Mouse (Mus musculus) CH12.LX (cell line): ENCODE results near the gene Fyb. TPM values are rescaled to one million over a fixed set of nuclear protein-coding genes. Genes with fewer than 3 reads are reported as not detected.

Experiments
- DNase-seq: peaks from one replicate; pipeline ENCODE4 v3.0.0-alpha.2; 2013; ENCODE audit errors: extremely low read depth
- H3K27ac ChIP-seq: 2 replicates; pipeline ENCODE4 v1.5.1; 2012; ENCODE audit warnings: low read depth, mild to moderate bottlenecking, control low read depth, moderate library complexity; ENCODE audit not compliant: insufficient read depth
- H3K27me3 ChIP-seq: replicated peaks from 2 replicates; pipeline ENCODE3; 2012; ENCODE audit warnings: inconsistent platforms
- H3K36me3 ChIP-seq, 2 experiments: replicated peaks in 1 of 2; 2 replicates each; pipeline versions ENCODE3 to v1.6.1; 2012; ENCODE audit warnings: inconsistent platforms in 1 of 2, low read length in 1 of 2, mild to moderate bottlenecking in 1 of 2, mixed read lengths in 1 of 2, moderate library complexity in 1 of 2; ENCODE audit not compliant: control insufficient read depth in 1 of 2, insufficient read depth in 1 of 2
- H3K4me1 ChIP-seq, 2 experiments: 2 replicates each; pipeline ENCODE4 v1.6.1; 2012; ENCODE audit warnings: inconsistent platforms in 1 of 2, moderate library complexity in 1 of 2; ENCODE audit not compliant: insufficient read depth in 2 of 2, control insufficient read depth in 1 of 2
- H3K4me2 ChIP-seq: 2 replicates; pipeline ENCODE4 v1.6.1; 2012; ENCODE audit warnings: low read depth, mild to moderate bottlenecking, control low read depth; ENCODE audit not compliant: poor library complexity, insufficient read depth, severe bottlenecking
- H3K4me3 ChIP-seq, 3 experiments: fragments of 150-350 bp in 1 of 3; sonication (generic) in 1 of 3; replicated peaks in 1 of 3; 2 replicates each; pipeline versions ENCODE3 to v1.5.1; 2011 to 2012; ENCODE audit warnings: low read depth in 2 of 3, low read length in 2 of 3, mild to moderate bottlenecking in 2 of 3, moderate library complexity in 2 of 3, control low read depth in 1 of 3, improper control_type of control experiment in 1 of 3, inconsistent platforms in 1 of 3, mixed read lengths in 1 of 3; ENCODE audit not compliant: poor library complexity in 1 of 3
- H3K79me2 ChIP-seq: replicated peaks from 2 replicates; pipeline ENCODE4 v1.6.1; 2012; ENCODE audit warnings: mild to moderate bottlenecking, moderate library complexity; ENCODE audit not compliant: control insufficient read depth, poor library complexity, insufficient read depth, severe bottlenecking; ENCODE audit errors: extremely low read depth
- H3K9ac ChIP-seq: 2 replicates; pipeline ENCODE4 v1.6.1; 2012; ENCODE audit warnings: low read depth, mild to moderate bottlenecking, control low read depth, moderate library complexity; ENCODE audit not compliant: insufficient read depth
- H3K9me3 ChIP-seq: replicated peaks from 2 replicates; pipeline ENCODE3; 2012; ENCODE audit warnings: low read length, inconsistent platforms, mixed read lengths
- HCFC1 ChIP-seq: IDR thresholded peaks from 2 replicates; pipeline ENCODE4 v1.6.1; 2012; ENCODE audit warnings: low read depth, mild to moderate bottlenecking, inconsistent platforms, low read length, improper control_type of control experiment
- IRF4 ChIP-seq: IDR thresholded peaks from 2 replicates; pipeline ENCODE4 v1.6.1; 2014; ENCODE audit warnings: low read depth, mild to moderate bottlenecking, inconsistent platforms, low read length, improper control_type of control experiment
- MAX ChIP-seq: IDR thresholded peaks from 2 replicates; pipeline ENCODE4 v1.6.1; 2011; ENCODE audit warnings: low read length, improper control_type of control experiment
- POLR2AphosphoS2 ChIP-seq: IDR thresholded peaks from 2 replicates; pipeline ENCODE4 v1.6.1; 2011; ENCODE audit warnings: low read depth, low read length, improper control_type of control experiment
- RCOR1 ChIP-seq: conservative IDR thresholded peaks from 2 replicates; pipeline ENCODE4 v1.6.1; 2012; ENCODE audit warnings: low read depth, mild to moderate bottlenecking, inconsistent platforms, low read length, improper control_type of control experiment
- SIN3A ChIP-seq: IDR thresholded peaks from 2 replicates; pipeline ENCODE4 v1.6.1; 2012; ENCODE audit warnings: low read length, improper control_type of control experiment, inconsistent platforms
- TBP ChIP-seq: conservative IDR thresholded peaks from 2 replicates; pipeline ENCODE4 v1.6.1; 2011; ENCODE audit warnings: low read depth, low read length, improper control_type of control experiment
- TCF12 ChIP-seq: IDR thresholded peaks from 2 replicates; pipeline ENCODE4 v1.6.1; 2014; ENCODE audit warnings: low read depth, mild to moderate bottlenecking, inconsistent platforms, low read length, improper control_type of control experiment
- UBTF ChIP-seq: IDR thresholded peaks from 2 replicates; pipeline ENCODE4 v1.6.1; 2012; ENCODE audit warnings: low read depth, mild to moderate bottlenecking, inconsistent platforms, low read length, improper control_type of control experiment, moderate library complexity
- ZC3H11A ChIP-seq: IDR thresholded peaks from 2 replicates; pipeline ENCODE4 v1.6.1; 2012; ENCODE audit warnings: low read depth, mild to moderate bottlenecking, inconsistent platforms, low read length, improper control_type of control experiment
- ZKSCAN1 ChIP-seq: IDR thresholded peaks from 2 replicates; pipeline ENCODE4 v1.6.1; 2012; ENCODE audit warnings: low read depth, inconsistent platforms, low read length, improper control_type of control experiment, borderline replicate concordance
- dilution Hi-C: fragments of 300-500 bp; cut with MboI; formaldehyde crosslinking; loops from 2 replicates; pipeline ENCODE4 v1.14.3; 2020; ENCODE audit warnings: low sequenced_read_pairs; ENCODE audit not compliant: extremely low pct_unique_long_range_greater_than_20kb, extremely low pct_ligation_motif_present
- in situ Hi-C: fragments of 300-500 bp; cut with MboI; formaldehyde crosslinking; loops from 3 replicates; pipeline ENCODE4 v1.14.3; 2019; ENCODE audit warnings: low sequenced_read_pairs, low pct_ligation_motif_present, low pct_unique_long_range_greater_than_20kb, mixed read lengths
- polyA plus RNA-seq: library from polyadenylated mRNA; unstranded; fragments of >175 nt; gene quantifications from 2 replicates; pipeline ENCODE4 v1.2.1, GENCODE M21; 2012; ENCODE audit warnings: low read depth; ENCODE audit not compliant: insufficient read length
- total RNA-seq, 2 experiments: library from RNA; depleted of rRNA; stranded (reverse); fragments of 300-350 nt in 1 of 2; fragments of >200 nt in 1 of 2; gene quantifications; 2 replicates each; pipeline ENCODE4 v1.2.3; 2012 to 2014

The Fyb gene
- total and polyA plus RNA-seq, 3 experiments, result 17.6 to 60.1 (median 32.2) TPM

DNA sequence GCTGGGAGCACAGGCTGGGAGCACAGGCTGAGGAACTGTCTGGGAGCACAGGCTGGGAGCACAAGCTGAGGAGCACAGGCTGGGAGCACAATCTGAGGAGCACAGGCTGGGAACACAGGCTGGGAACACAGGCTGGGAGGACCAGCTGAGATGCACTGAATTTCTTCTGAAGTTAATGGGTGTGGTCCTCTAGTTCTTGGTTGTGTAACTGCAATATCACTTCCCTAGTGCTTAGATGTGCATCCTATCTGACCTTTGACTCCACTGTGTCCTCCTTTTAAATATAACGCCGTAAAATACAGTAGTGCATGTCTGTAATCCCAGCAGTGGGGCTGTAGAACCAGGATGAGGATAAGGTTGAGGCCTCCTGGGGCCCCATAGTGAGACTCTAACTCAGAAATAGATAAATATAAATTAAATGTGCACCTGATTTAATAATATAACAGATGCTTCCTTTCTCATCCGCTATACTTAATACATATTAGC lies 11.2 kb downstream of the Fyb start:
- Histone ChIP-seq H3K36me3 (no peaks in the 10 kb centered on the region), H3K27me3 (no peaks in the 10 kb centered on the region), H3K4me1 (no peaks in the 10 kb centered on the region), H3K9me3 (no peaks in the 10 kb centered on the region), H3K4me3 (no peak overlapping the region), H3K79me2 (no peaks in the 10 kb centered on the region), H3K9ac (no peak overlapping the region), H3K4me2 (no peak overlapping the region)
- DNase-seq, result no peak
- in situ Hi-C loops, result no loop called here
- TF ChIP-seq ZC3H11A (no peak), TBP (no peak), HCFC1 (no peak), IRF4 (no peak), ZKSCAN1 (no peak), MAX (no peak)
- TF ChIP-seq, all 38 proteins: peak for 0
- dilution Hi-C loops, result no loop called here
- no peak overlapping the region for H3K27ac ChIP-seq

DNA sequence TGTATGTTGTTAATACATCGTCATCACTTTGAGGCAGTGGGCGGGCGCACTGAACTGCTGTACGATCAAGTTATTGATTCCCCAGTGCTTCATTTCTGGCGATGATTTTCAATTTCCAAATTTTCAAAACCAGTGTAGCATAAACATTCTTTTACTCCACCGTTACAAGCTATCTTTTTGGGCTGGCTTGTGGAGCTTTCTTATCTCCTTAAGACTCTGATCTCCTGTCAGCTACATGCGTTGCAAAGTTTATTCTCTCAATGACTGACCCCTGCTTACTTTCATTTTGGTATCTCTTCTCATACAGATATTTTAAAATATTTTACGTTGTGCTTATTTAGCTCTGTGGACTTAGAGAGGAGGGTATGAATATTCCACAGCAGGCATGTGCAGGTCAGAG lies 11.9 kb downstream of the Fyb start:
- no peaks in the 10 kb centered on the region for H3K9me3 ChIP-seq
- in situ Hi-C loops, result no loop called here
- TF ChIP-seq UBTF (no peak), POLR2AphosphoS2 (no peak)
- TF ChIP-seq, all 38 proteins: peak for 0
- Histone ChIP-seq H3K4me2 (no peak overlapping the region; the same call in 1 of the 2 replicates), H3K79me2 (no peaks in the 10 kb centered on the region), H3K4me1 (no peaks in the 10 kb centered on the region), H3K27ac (no peak overlapping the region), H3K4me3 (no peak overlapping the region), H3K36me3 (no peaks in the 10 kb centered on the region), H3K9ac (no peak overlapping the region), H3K27me3 (no peaks in the 10 kb centered on the region)
- dilution Hi-C loops, result no loop called here
- DNase-seq, result no peak

DNA sequence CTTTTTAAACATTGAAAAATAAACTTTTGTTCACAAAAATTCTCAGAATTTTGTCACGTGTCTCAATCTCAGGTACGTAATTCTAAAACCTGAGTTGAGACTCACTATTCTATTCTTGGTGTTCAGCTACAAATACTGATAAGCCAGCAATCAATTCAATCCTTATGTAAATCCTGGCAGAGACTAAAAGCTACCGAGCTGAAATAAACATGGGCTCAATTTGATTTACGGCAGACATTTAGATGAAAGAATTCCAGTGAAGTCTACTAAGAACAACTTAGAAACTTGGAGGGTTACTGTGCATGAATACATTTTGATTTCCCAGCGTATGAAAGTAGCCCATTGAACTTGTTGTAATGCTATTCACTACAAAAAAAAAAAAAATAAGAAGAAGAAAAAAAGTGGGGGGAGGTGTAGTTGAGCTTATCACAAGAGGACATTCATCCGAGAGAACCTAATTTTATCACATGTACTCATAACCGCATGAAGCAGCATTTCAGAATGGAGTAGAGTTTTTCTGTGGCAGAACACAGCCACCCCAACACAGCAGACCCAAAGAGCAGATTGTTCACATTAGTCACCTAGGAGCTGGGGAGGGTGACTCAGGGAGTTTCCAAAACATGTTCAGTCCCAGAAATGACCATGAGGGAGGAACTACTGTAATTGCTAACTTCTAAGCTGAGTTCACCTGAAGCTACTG lies 17.1 kb downstream of the Fyb start:
- H3K27ac ChIP-seq, result no peak overlapping the region
- in situ Hi-C loops, result no loop called here

More for the DNA sequence above, 17.1 kb downstream of the Fyb start:
- no peak for DNase-seq
- H3K27me3 ChIP-seq, result no peaks in the 10 kb centered on the region
- H3K4me1 ChIP-seq, result peaks cover 3 to 5% of the 10 kb centered on the region in 2 experiments; a peak in 1 of 4 replicates
- no peaks in the 10 kb centered on the region for H3K36me3 ChIP-seq
- H3K9ac ChIP-seq, result no peak overlapping the region
- dilution Hi-C loops, result no loop called here
- no peaks in the 10 kb centered on the region for H3K79me2 ChIP-seq
- peak overlapping the region; percentile 15 for H3K4me2 ChIP-seq
- H3K4me3 ChIP-seq, result no peak overlapping the region
- TF ChIP-seq HCFC1 (no peak), RCOR1 (no peak), TCF12 (no peak), IRF4 (no peak), SIN3A (no peak)
- TF ChIP-seq, all 38 proteins: peak for 0
- H3K9me3 ChIP-seq, result no peaks in the 10 kb centered on the region
